Comparison of ENCODE assay signal across 28 mouse cellular contexts in the genomic region with DNA sequence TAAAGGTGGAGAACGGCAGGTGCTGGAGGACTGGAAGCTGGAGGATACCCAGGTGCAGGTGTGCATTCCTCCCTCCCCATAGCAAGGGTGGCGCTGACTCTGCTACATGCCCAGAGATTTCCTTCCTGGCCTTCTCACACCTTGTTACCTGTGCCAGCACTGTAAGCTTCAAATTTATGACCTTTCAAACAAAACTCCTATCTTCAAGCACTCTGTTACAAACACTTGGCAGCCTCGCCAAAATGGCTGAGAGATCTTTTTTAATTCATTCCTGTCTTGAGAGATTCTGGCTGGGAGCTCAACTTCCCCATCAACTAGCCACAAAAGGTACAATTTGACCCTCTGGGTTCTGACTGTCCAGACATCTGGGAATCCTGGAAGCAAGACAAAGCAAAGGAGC. TPM values are rescaled to one million over a fixed set of nuclear protein-coding genes. Genes with fewer than 3 reads are reported as not detected.
"Had no signal": no experiment of that assay in that cellular context is flagged by ENCODE, and none has a peak within 500 bp of the region (broad histone marks: within the 10 kb centered on the region; RNA-seq: fewer than 3 reads in every experiment).

No protein-coding gene starts in this region.

- DNase-seq: cerebellum, adult 8-10 months; cerebellum, adult 9-10 months; cerebellum, adult 9-11 months; cerebellum, postnatal 10 days; cerebellum, postnatal 14 days; cerebellum, postnatal 25 days; cerebellum, postnatal 36 days; embryo, embryonic 11 days; forebrain, postnatal 0 days; gastrocnemius, adult 2 months; gastrocnemius, postnatal 10 days; gastrocnemius, postnatal 14 days; gastrocnemius, postnatal 25 days; gastrocnemius, postnatal 36 days; heart, adult 11 months; heart, adult 18-20 months; heart, adult 2 months had no signal

- H3K27me3 ChIP-seq: embryonic facial prominence, embryonic 12.5 days; embryonic facial prominence, embryonic 13.5 days; embryonic facial prominence, embryonic 15.5 days; forebrain, embryonic 12.5 days; forebrain, embryonic 13.5 days; forebrain, embryonic 15.5 days had no signal

- H3K27ac ChIP-seq: embryonic facial prominence, embryonic 10.5 days; embryonic facial prominence, embryonic 12.5 days; embryonic facial prominence, embryonic 13.5 days; embryonic facial prominence, embryonic 15.5 days; forebrain, embryonic 10.5 days; forebrain, embryonic 12.5 days; forebrain, embryonic 13.5 days; forebrain, embryonic 15.5 days; gastrocnemius, adult 2 months; heart, adult 2 months had no signal

- H3K4me2 ChIP-seq: embryonic facial prominence, embryonic 12.5 days; embryonic facial prominence, embryonic 13.5 days; embryonic facial prominence, embryonic 15.5 days; forebrain, embryonic 12.5 days; forebrain, embryonic 13.5 days; forebrain, embryonic 15.5 days had no signal

- H3K4me1 ChIP-seq: embryonic facial prominence, embryonic 10.5 days; embryonic facial prominence, embryonic 12.5 days; embryonic facial prominence, embryonic 13.5 days; embryonic facial prominence, embryonic 15.5 days; forebrain, embryonic 10.5 days; forebrain, embryonic 12.5 days; forebrain, embryonic 13.5 days; forebrain, embryonic 15.5 days had no signal

- H3K9me3 ChIP-seq: embryonic facial prominence, embryonic 10.5 days; embryonic facial prominence, embryonic 12.5 days; embryonic facial prominence, embryonic 13.5 days; embryonic facial prominence, embryonic 15.5 days; forebrain, embryonic 10.5 days; forebrain, embryonic 12.5 days; forebrain, embryonic 13.5 days; forebrain, embryonic 15.5 days had no signal

- ATAC-seq: forebrain, embryonic 13.5 days; forebrain, embryonic 14.5 days; forebrain, embryonic 15.5 days; forebrain, embryonic 16.5 days; forebrain, postnatal 0 days had no signal

- H3K36me3 ChIP-seq: embryonic facial prominence, embryonic 10.5 days; embryonic facial prominence, embryonic 12.5 days; embryonic facial prominence, embryonic 15.5 days; forebrain, embryonic 10.5 days; forebrain, embryonic 12.5 days; forebrain, embryonic 15.5 days had no signal

- H3K4me3 ChIP-seq: embryonic facial prominence, embryonic 10.5 days; embryonic facial prominence, embryonic 12.5 days; embryonic facial prominence, embryonic 13.5 days; embryonic facial prominence, embryonic 15.5 days; erythroblast, embryonic 14.5 days; forebrain, embryonic 10.5 days; forebrain, embryonic 12.5 days; forebrain, embryonic 13.5 days; forebrain, embryonic 15.5 days; gastrocnemius, adult 2 months; heart, adult 2 months had no signal

- H3K9ac ChIP-seq: embryonic facial prominence, embryonic 12.5 days; embryonic facial prominence, embryonic 13.5 days; embryonic facial prominence, embryonic 15.5 days; forebrain, embryonic 12.5 days; forebrain, embryonic 13.5 days; forebrain, embryonic 15.5 days; forebrain, postnatal 0 days had no signal

RNA-seq across cellular contexts. Expression of a gene that starts 50.7 kb away (rescaled TPM):
- polyA plus RNA-seq: erythroblast, embryonic 14.5 days had no signal
